Mouse (Mus musculus) testis, adult 2 months (tissue): ENCODE data around the gene Ppp1r1b.

Experiments
- CTCF ChIP-seq: fragments of 200-500 bp; IDR thresholded peaks from 2 replicates; pipeline ENCODE4 v1.5.1; 2012; ENCODE audit warnings: low read depth, mild to moderate bottlenecking, inconsistent platforms, low read length, moderate library complexity; ENCODE audit not compliant: control insufficient read depth, insufficient read depth, insufficient replicate concordance
- POLR2A ChIP-seq: fragments of 200-500 bp; IDR thresholded peaks from 2 replicates; pipeline ENCODE4 v1.6.1; 2012; ENCODE audit warnings: low read depth, mild to moderate bottlenecking, inconsistent platforms, low read length, moderate library complexity; ENCODE audit not compliant: control insufficient read depth

- TF ChIP-seq CTCF: no peak
- no peak for TF ChIP-seq POLR2A
These were observed 49.7 kb downstream of the Ppp1r1b start for GRCm38 (mm10) chr11:98397946-98398345.
